Mouse (Mus musculus) liver, embryonic 12.5 days (tissue): ENCODE measurements around the gene Cp. TPM values are rescaled to one million over a fixed set of nuclear protein-coding genes. Genes with fewer than 3 reads are reported as not detected.

ENCODE experiments used
- ATAC-seq: fragments of 200-750 bp; cut with Nextera tagmentation; 2 replicates; pipeline ENCODE4 v1.8.0; 2017; ENCODE audit warnings: moderate number of reproducible peaks, mild to moderate bottlenecking, moderate library complexity
- H3K27ac ChIP-seq: fragments of 300-500 bp; sonication (generic); 2 replicates; pipeline ENCODE4 v1.5.1; 2016; ENCODE audit warnings: mild to moderate bottlenecking
- H3K27me3 ChIP-seq: fragments of 300-500 bp; sonication (generic); replicated peaks from 2 replicates; pipeline ENCODE4 v1.6.1; 2016; ENCODE audit warnings: mild to moderate bottlenecking, moderate library complexity
- H3K36me3 ChIP-seq: fragments of 300-500 bp; sonication (generic); 2 replicates; pipeline ENCODE4 v1.6.1; 2016; ENCODE audit warnings: mild to moderate bottlenecking, moderate library complexity
- H3K4me1 ChIP-seq: fragments of 300-500 bp; sonication (generic); 2 replicates; pipeline ENCODE4 v1.6.1; 2016
- H3K4me2 ChIP-seq: fragments of 300-500 bp; sonication (generic); 2 replicates; pipeline ENCODE4 v1.6.1; 2016; ENCODE audit warnings: mild to moderate bottlenecking, moderate library complexity
- H3K4me3 ChIP-seq: fragments of 300-500 bp; sonication (generic); 2 replicates; pipeline ENCODE4 v1.5.1; 2016; ENCODE audit warnings: mild to moderate bottlenecking, moderate library complexity
- H3K9ac ChIP-seq: fragments of 300-500 bp; sonication (generic); 2 replicates; pipeline ENCODE4 v1.6.1; 2016; ENCODE audit warnings: mild to moderate bottlenecking, moderate library complexity
- H3K9me3 ChIP-seq: fragments of 300-500 bp; sonication (generic); replicated peaks from 2 replicates; pipeline ENCODE4 v1.6.1; 2016; ENCODE audit warnings: mild to moderate bottlenecking, moderate library complexity
- WGBS: fragments of 180-500 bp; shearing (Covaris S2); methylation state at CpG from one replicate; pipeline ENCODE4 v1.1.7; 2016; ENCODE audit not compliant: insufficient replicate concordance; 5-methylcytosine and 5-hydroxymethylcytosine counted together
- polyA plus RNA-seq: library from polyadenylated mRNA; unstranded; fragments of >200 nt; fragmentation: Nextera tagmentation; extraction: Ambion mirVana; gene quantifications from 2 replicates; pipeline ENCODE4 v1.2.1, GENCODE M21; 2016

Cp gene
- polyA plus RNA-seq, 1 experiment from 2014 or later: 0.68 TPM

- WGBS: 43% methylated on average over 4 of the region's 4 CpGs
- Histone ChIP-seq H3K36me3 (no peaks in the 10 kb centered on the region), H3K9ac (no peak overlapping the region), H3K9me3 (no peaks in the 10 kb centered on the region), H3K4me1 (no peaks in the 10 kb centered on the region), H3K27ac (no peak overlapping the region), H3K4me3 (no peak overlapping the region), H3K27me3 (no peaks in the 10 kb centered on the region), H3K4me2 (no peak overlapping the region)
- no peak for ATAC-seq
These were observed 21.6 kb downstream of the Cp start for GRCm38 (mm10) chr3:19978474-19978873.

GRCm38 (mm10) chr3:19981156-19981555, 24.3 kb downstream of the Cp start:
- no peak for ATAC-seq

GRCm38 (mm10) chr3:19982846-19983245, 26.0 kb downstream of the Cp start:
- H3K4me2 ChIP-seq: no peak overlapping the region
- no peaks in the 10 kb centered on the region for H3K9me3 ChIP-seq
- H3K36me3 ChIP-seq: no peaks in the 10 kb centered on the region
- H3K9ac ChIP-seq: no peak overlapping the region
- H3K27me3 ChIP-seq: no peaks in the 10 kb centered on the region
- H3K4me3 ChIP-seq: no peak overlapping the region
- H3K27ac ChIP-seq: no peak overlapping the region
- no peak for ATAC-seq
- no peaks in the 10 kb centered on the region for H3K4me1 ChIP-seq

More at GRCm38 (mm10) chr3:19981156-19981555, 24.3 kb downstream of the Cp start:
- Histone ChIP-seq H3K36me3 (no peaks in the 10 kb centered on the region), H3K4me1 (no peaks in the 10 kb centered on the region), H3K27me3 (no peaks in the 10 kb centered on the region), H3K4me3 (no peak overlapping the region), H3K9ac (no peak overlapping the region), H3K9me3 (no peaks in the 10 kb centered on the region), H3K4me2 (no peak overlapping the region), H3K27ac (no peak overlapping the region)
- WGBS: 62% methylated on average over 2 of the region's 2 CpGs

DNA sequence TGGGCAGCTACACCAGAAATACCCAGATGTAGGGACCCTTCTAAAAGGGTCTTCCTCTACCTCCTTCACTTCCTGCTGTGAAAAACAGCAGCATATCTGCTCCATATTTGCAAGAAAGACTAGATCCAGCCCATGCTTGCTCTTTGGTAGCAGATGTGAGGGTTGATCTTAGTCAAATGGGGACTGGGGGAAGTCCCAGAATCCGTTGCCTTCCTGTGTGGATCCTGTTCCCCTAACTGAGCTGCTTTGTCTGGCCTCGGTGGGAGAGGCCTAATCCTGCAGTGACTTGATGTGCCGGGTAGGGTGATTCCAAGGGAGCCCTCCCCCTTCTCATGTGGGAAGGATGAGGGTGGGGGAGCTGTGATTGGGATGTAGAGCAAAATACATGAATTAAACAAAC, 29.3 kb downstream of the Cp start:
- H3K27me3 ChIP-seq: no peaks in the 10 kb centered on the region
- no peaks in the 10 kb centered on the region for H3K4me1 ChIP-seq
- H3K36me3 ChIP-seq: no peaks in the 10 kb centered on the region
- no peak overlapping the region for H3K4me3 ChIP-seq
- no peak overlapping the region for H3K4me2 ChIP-seq
- no peak overlapping the region for H3K9ac ChIP-seq
- WGBS: 42% methylated on average over 3 of the region's 3 CpGs
- no peaks in the 10 kb centered on the region for H3K9me3 ChIP-seq
- no peak for ATAC-seq
- no peak overlapping the region for H3K27ac ChIP-seq

DNA sequence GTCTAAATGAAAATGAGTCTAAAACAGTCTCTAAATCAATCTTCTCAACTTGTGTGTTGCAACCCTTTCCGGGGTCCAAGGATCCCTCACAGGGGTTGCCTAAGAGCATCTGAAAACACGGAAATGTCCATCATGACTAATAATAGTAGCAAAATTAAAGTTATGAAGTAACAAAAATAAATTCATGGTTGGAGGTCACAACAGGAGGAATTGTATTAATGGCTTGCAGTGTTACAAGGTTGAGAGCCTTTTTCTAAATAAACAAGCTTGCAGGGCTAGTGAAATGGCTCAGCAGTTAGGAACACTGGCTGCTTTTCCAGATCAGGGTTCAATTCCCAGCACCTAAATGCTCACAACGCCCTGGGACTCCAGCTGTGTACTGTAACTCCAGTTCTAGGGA, 33.2 kb downstream of the Cp start:
- Histone ChIP-seq H3K4me2 (no peak overlapping the region), H3K36me3 (no peaks in the 10 kb centered on the region), H3K4me1 (no peaks in the 10 kb centered on the region), H3K27me3 (no peaks in the 10 kb centered on the region), H3K9me3 (no peaks in the 10 kb centered on the region), H3K4me3 (no peak overlapping the region), H3K9ac (no peak overlapping the region), H3K27ac (no peak overlapping the region)
- ATAC-seq: no peak
- 63% methylated on average over 3 of the region's 3 CpGs for WGBS

GRCm38 (mm10) chr3:19992388-19992787, 35.5 kb downstream of the Cp start:
- Histone ChIP-seq H3K9ac (no peak overlapping the region), H3K36me3 (peaks cover 4% of the 10 kb centered on the region; the same call in 1 of the 2 replicates), H3K9me3 (no peaks in the 10 kb centered on the region), H3K27me3 (no peaks in the 10 kb centered on the region), H3K4me3 (no peak overlapping the region), H3K4me1 (no peaks in the 10 kb centered on the region), H3K4me2 (no peak overlapping the region), H3K27ac (no peak overlapping the region)
- 82% methylated on average over 4 of the region's 4 CpGs for WGBS
- no peak for ATAC-seq

DNA sequence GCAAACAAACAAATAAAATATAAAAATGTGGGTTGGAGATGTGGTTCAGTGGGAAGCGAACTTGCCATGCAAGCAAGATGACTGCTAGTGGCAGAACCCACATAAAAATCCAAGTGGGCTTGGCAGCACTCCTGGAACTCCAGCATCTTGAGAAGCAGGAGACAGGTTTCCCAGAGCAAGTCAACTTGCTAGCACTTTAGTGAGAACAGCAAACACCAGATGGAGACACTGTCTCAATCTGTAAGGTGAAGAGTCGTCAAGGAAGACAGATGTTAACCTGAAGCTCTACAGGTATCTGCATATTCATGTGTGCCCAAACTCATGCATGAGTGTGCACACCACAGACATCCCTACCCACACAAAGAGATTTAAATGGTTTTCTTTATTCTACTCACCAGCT, 42.7 kb downstream of the Cp start:
- Histone ChIP-seq H3K9ac (no peak overlapping the region), H3K27me3 (no peaks in the 10 kb centered on the region), H3K4me1 (no peaks in the 10 kb centered on the region), H3K4me2 (no peak overlapping the region), H3K4me3 (no peak overlapping the region), H3K27ac (no peak overlapping the region), H3K9me3 (no peaks in the 10 kb centered on the region), H3K36me3 (peaks cover 40% of the 10 kb centered on the region)
- no peak for ATAC-seq
- 77% methylated on average over 2 of the region's 2 CpGs for WGBS

DNA sequence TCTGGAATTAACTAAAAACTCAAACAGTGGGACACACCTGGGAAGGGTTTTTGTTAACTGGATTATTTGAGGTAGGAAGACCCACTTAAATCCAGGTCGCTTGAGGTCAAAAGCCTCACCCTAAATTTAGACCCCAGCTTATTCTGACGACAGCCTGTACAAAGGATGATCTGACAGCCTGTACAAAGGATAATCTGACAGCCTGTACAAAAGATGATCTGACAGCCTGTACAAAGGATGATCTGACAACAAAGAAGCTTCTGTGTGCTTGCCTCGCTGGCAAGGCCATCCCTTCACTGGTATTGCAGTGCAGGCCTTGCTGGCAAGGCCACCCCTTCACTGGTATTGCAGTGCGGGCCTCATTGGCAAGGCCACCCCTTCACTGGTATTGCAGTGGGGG, 44.0 kb downstream of the Cp start:
- no peaks in the 10 kb centered on the region for H3K9me3 ChIP-seq
- no peak overlapping the region for H3K27ac ChIP-seq
- no peaks in the 10 kb centered on the region for H3K27me3 ChIP-seq

GRCm38 (mm10) chr3:20002786-20003185, 45.9 kb downstream of the Cp start:
- WGBS: 72% methylated on average over 5 of the region's 5 CpGs
- ATAC-seq: no peak
- Histone ChIP-seq H3K27me3 (no peaks in the 10 kb centered on the region), H3K4me2 (no peak overlapping the region), H3K9me3 (no peaks in the 10 kb centered on the region), H3K9ac (no peak overlapping the region), H3K4me1 (no peaks in the 10 kb centered on the region), H3K27ac (no peak overlapping the region), H3K36me3 (peaks cover 36% of the 10 kb centered on the region), H3K4me3 (no peak overlapping the region)

More for the DNA sequence above, 44.0 kb downstream of the Cp start:
- peaks cover 40% of the 10 kb centered on the region for H3K36me3 ChIP-seq
- no peak overlapping the region for H3K4me3 ChIP-seq
- ATAC-seq: no peak
- no peaks in the 10 kb centered on the region for H3K4me1 ChIP-seq
- no peak overlapping the region for H3K4me2 ChIP-seq
- WGBS: 75% methylated on average over 4 of the region's 4 CpGs
- H3K9ac ChIP-seq: no peak overlapping the region

DNA sequence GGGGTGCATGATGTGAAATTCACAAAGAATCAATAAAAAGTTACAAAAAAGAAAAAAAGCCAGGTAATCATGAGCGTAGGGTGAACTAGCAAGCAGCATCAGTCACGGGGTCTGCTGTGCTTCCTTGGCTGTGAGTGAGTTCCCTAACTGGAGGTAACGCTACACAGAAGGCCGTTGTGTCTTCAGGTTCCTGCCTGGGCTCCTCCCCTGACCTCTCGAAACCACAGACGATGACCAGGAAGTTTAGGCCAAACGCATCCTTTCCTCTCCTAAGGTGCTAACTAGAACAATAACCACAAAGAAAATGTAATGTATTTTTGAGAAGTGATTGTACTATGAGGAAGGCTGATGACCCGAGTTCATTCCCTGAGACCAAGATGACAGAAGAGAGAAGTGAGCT, 47.6 kb downstream of the Cp start:
- no peaks in the 10 kb centered on the region for H3K27me3 ChIP-seq
- no peaks in the 10 kb centered on the region for H3K9me3 ChIP-seq
- ATAC-seq: no peak
- H3K4me2 ChIP-seq: no peak overlapping the region
- H3K4me1 ChIP-seq: no peaks in the 10 kb centered on the region
- no peak overlapping the region for H3K4me3 ChIP-seq
- peaks cover 33% of the 10 kb centered on the region for H3K36me3 ChIP-seq
- 57% methylated on average over 8 of the region's 8 CpGs for WGBS
- no peak overlapping the region for H3K27ac ChIP-seq
- no peak overlapping the region for H3K9ac ChIP-seq

- ATAC-seq: no peak
- no peaks in the 10 kb centered on the region for H3K9me3 ChIP-seq
- no peaks in the 10 kb centered on the region for H3K27me3 ChIP-seq
- 58% methylated on average over 1 of the region's 1 CpGs for WGBS
- no peaks in the 10 kb centered on the region for H3K4me1 ChIP-seq
- H3K27ac ChIP-seq: no peak overlapping the region
- peaks cover 32% of the 10 kb centered on the region for H3K36me3 ChIP-seq
- H3K9ac ChIP-seq: no peak overlapping the region
- H3K4me3 ChIP-seq: no peak overlapping the region
- no peak overlapping the region for H3K4me2 ChIP-seq
These were observed 48.8 kb downstream of the Cp start for GRCm38 (mm10) chr3:20005611-20006010.

GRCm38 (mm10) chr3:20007275-20007674, 50.4 kb downstream of the Cp start:
- ATAC-seq: no peak
- no peak overlapping the region for H3K4me2 ChIP-seq
- no peaks in the 10 kb centered on the region for H3K27me3 ChIP-seq
- H3K36me3 ChIP-seq: peaks cover 30% of the 10 kb centered on the region
- no peaks in the 10 kb centered on the region for H3K9me3 ChIP-seq
- no peak overlapping the region for H3K27ac ChIP-seq
- no peaks in the 10 kb centered on the region for H3K4me1 ChIP-seq
- H3K4me3 ChIP-seq: no peak overlapping the region
- no peak overlapping the region for H3K9ac ChIP-seq
- 79% methylated on average over 4 of the region's 4 CpGs for WGBS

DNA sequence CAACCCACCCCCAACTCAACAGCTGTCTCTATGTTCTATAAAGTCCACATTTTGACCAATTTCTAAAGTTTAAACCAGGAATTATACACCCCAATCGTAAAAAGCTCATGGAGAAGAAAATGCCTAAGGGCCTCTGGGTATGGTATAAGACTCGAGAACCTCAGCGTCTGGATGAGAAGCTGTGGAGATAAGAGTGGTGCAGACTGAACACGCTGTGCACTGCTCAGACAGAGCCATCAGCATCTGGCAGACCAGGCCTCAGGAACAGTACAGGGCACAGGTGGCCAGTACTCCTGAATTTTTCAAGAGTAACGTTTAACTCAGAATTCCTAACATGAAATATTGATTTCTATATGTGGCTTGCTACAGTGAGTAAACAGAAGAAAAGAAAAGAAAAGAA, 50.9 kb downstream of the Cp start:
- no peak overlapping the region for H3K27ac ChIP-seq
- no peak overlapping the region for H3K4me3 ChIP-seq
- ATAC-seq: no peak
- H3K4me2 ChIP-seq: no peak overlapping the region
- no peak overlapping the region for H3K9ac ChIP-seq
- no peaks in the 10 kb centered on the region for H3K4me1 ChIP-seq
- H3K27me3 ChIP-seq: no peaks in the 10 kb centered on the region
- H3K36me3 ChIP-seq: peaks cover 30% of the 10 kb centered on the region
- 56% methylated on average over 5 of the region's 5 CpGs for WGBS
- H3K9me3 ChIP-seq: no peaks in the 10 kb centered on the region
